Mouse (Mus musculus): Measurements from ENCODE around the gene Lag3. TPM values are rescaled to one million over a fixed set of nuclear protein-coding genes. Genes with fewer than 3 reads are reported as not detected.
"Not testable (repeated sequence)": the region's sequence is repeated elsewhere in the genome, so short reads cannot be mapped to it uniquely, and the experiment has no call there.

Gene Lag3
- polyA plus RNA-seq, 1 experiment from 2014 or later = 2.9 TPM

DNA sequence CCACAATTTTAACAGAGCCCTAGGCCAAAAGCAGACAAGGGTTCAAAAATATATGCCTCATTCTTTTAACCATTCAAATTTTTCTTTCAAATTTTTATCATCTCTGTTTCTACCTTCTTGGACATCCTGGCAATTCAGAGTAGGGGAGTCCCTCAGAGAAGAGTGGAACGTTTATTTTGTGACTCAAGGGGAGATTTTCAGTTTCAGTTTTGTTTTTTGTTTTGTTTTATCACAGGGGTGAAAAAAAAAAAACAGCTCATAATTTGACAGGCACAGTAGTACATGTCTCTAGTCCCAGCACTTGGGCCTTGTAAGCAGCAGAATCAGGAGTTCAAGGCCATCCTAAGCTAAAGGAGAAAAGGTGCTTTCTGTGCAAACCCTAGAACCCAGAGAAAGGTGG is 3.7 kb downstream of the Lag3 start:
- Histone ChIP-seq H3K9ac (no peak overlapping the region), H3K36me3 (peaks cover 4% of the 10 kb centered on the region; the same call in 1 of the 2 replicates), H3K9me3 (no peaks in the 10 kb centered on the region), H3K27me3 (peaks cover 17% of the 10 kb centered on the region), H3K4me3 (no peak overlapping the region), H3K27ac (no peak overlapping the region), H3K4me1 (peaks cover 35% of the 10 kb centered on the region), H3K4me2 (no peak overlapping the region)
- WGBS = 81% methylated on average over 1 of the region's 1 CpGs
- no peak for ATAC-seq (ENCODE audit: insufficient number of reproducible peaks, insufficient read depth, low FRiP score, low TSS enrichment, low read depth)

DNA sequence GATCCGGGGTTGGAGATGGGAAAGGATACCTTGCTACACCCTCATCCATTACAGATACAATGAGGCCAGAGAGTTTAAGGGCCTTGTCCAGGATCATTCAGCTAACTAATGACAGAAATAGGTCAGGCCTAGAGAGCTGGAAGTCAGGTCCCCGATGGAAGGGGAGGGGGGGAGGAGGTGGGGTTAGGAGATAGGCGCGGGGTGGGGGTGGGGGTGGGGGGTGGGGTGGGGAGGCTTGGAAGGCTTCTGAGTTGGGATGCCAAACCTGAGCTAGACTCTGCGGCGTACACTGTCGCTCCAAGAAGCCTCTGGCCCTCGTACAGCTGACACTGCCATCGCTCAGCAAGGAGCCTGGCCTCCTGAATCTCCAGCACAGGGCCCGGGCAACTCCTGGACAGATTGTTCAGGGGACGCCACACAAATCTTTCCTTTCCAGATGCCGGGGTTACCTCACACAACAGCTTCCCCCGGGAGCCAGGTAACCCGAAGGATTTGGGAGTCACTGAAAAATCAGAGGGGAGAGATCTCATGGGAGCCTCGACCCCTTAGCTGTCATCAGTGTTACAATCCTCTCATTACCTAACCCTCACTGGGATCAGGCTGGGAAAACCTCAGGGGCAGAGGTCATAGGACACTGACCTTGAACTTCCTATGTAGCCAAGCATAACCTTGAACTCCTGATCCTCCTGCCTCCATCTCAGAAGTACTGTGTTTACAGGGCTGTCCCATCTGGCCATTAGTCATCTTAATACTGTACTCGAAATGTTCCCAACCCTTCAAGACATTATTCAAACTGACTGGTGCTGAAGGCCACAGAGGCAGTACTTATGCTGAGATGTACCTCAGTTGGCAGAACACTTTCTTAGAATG is 6.3 kb downstream of the Lag3 start:
- Histone ChIP-seq H3K4me1 (peaks cover 23% of the 10 kb centered on the region), H3K4me2 (peak overlapping the region; percentile 81), H3K27me3 (peaks cover 9% of the 10 kb centered on the region), H3K27ac (peak overlapping the region; percentile 99), H3K36me3 (no peaks in the 10 kb centered on the region), H3K4me3 (peak overlapping the region; percentile 51), H3K9me3 (no peaks in the 10 kb centered on the region), H3K9ac (peak overlapping the region; percentile 80)
- WGBS = 36% methylated on average over 13 of the region's 16 CpGs
- ATAC-seq (ENCODE audit: insufficient number of reproducible peaks, insufficient read depth, low FRiP score, low TSS enrichment, low read depth) = no peak

DNA sequence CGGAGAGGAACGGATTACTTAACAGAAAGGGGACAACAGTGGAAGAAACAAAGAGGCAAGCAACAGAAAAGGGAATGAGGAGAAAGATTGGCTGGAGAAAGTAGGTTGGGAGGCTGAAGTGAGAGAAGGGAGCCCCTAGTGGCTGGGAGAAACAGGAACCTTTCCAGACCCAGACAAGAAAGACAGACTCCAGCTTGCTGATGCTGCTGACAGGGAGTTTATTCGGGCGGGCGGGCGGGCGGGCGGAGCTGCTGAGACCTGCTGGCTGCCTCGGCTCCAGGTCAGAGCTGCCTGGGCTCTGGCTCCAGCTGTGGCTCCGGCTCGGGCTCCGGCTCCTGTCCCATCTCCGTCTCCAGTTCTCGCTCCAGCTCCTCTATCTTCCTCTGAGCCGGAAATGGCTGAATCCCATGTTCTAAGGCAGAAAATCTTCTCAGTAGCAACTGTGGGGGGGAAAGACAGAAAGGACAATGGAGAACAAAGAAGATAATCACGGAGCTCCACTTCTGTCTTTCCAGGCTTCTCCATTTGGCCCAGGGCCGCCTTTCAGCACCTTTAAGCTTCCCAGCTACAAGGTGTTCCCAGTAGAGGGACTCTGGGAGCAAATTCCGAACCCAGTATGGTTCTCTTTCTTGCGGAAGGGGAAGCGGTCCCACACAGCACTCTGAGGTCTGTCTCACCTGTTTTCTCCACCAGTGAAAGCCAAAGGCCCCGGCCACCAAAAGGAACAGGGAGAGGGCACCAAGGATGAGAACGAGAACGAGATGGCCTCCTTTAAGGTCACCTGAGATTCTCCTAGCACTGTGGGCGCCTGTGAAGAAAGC is 7.1 kb downstream of the Lag3 start:
- H3K27ac ChIP-seq = peak overlapping the region; percentile 99
- H3K9me3 ChIP-seq = no peaks in the 10 kb centered on the region
- 0 out of 2 replicates have a peak, but pooled peaks cover 4% of the 10 kb centered on the region for H3K27me3 ChIP-seq
- peak overlapping the region; percentile 81 for H3K4me2 ChIP-seq
- ATAC-seq (ENCODE audit: insufficient number of reproducible peaks, insufficient read depth, low FRiP score, low TSS enrichment, low read depth) = peak; percentile 71
- WGBS = 7% methylated on average over 24 of the region's 24 CpGs
- H3K4me1 ChIP-seq = peaks cover 16% of the 10 kb centered on the region
- H3K36me3 ChIP-seq = no peaks in the 10 kb centered on the region
- peak overlapping the region; percentile 80 for H3K9ac ChIP-seq
- H3K4me3 ChIP-seq = peak overlapping the region; percentile 51

DNA sequence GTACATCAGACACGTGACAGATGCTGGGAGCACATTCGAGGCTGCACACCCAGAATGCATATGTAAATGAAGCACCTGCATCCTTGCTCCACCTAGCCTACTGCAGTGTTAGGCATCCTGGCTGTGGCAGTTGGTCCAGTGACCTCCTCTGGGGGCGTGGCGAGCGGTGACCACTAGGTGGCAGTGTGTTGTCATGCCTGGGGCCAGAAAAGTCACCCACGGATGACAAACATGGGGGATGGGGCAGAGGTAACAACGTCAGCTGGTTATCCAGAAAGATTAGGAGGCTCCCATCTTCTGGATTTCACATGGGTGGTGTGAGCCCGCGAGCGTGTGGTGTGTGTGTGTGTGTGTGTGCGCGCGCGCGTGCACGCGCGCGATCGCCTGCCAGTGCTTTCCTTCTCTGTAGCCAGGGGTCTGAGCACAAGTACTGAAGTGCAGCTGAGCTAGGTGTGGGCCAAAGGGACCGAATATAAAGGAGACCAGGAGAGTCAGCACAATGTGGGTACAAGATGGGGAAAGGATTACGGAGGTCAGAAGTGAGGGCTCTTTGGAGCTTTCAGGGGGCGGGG is 7.8 kb downstream of the Lag3 start:
- Histone ChIP-seq H3K4me3 (peak overlapping the region; percentile 51), H3K4me2 (peak overlapping the region; percentile 81), H3K9ac (peak overlapping the region; percentile 80), H3K36me3 (no peaks in the 10 kb centered on the region), H3K4me1 (peaks cover 16% of the 10 kb centered on the region), H3K27me3 (no peaks in the 10 kb centered on the region), H3K9me3 (no peaks in the 10 kb centered on the region), H3K27ac (peak overlapping the region; percentile 99)
- WGBS = under 1% methylated on average over 23 of the region's 23 CpGs
- ATAC-seq (ENCODE audit: insufficient number of reproducible peaks, insufficient read depth, low FRiP score, low TSS enrichment, low read depth) = peak; percentile 69

DNA sequence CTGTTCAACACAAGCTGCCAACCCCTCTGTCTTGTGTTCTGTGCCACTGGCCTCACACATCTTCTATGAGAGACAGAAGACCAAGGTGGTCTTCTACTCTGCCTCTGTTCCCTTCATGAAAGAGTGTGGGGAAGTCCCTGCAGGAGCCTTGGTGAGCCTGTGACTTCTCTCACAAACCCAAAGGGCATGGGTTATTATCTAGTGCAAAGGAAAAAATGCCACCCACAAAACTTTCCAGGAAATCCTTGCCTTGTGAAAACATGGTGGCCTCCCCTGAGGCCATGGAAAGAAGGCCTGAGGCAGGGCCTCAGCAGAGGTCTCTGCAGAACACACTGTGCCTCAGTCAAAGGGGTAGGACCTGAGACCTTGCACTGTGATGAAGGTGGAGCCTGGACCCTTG is 9.7 kb downstream of the Lag3 start:
- no peak overlapping the region for H3K4me3 ChIP-seq
- H3K9me3 ChIP-seq = no peaks in the 10 kb centered on the region
- H3K4me2 ChIP-seq = no peak overlapping the region
- no peaks in the 10 kb centered on the region for H3K36me3 ChIP-seq
- no peaks in the 10 kb centered on the region for H3K27me3 ChIP-seq
- no peak for ATAC-seq (ENCODE audit: insufficient number of reproducible peaks, insufficient read depth, low FRiP score, low TSS enrichment, low read depth)
- no peak overlapping the region for H3K27ac ChIP-seq
- peaks cover 16% of the 10 kb centered on the region for H3K4me1 ChIP-seq
- H3K9ac ChIP-seq = no peak overlapping the region

DNA sequence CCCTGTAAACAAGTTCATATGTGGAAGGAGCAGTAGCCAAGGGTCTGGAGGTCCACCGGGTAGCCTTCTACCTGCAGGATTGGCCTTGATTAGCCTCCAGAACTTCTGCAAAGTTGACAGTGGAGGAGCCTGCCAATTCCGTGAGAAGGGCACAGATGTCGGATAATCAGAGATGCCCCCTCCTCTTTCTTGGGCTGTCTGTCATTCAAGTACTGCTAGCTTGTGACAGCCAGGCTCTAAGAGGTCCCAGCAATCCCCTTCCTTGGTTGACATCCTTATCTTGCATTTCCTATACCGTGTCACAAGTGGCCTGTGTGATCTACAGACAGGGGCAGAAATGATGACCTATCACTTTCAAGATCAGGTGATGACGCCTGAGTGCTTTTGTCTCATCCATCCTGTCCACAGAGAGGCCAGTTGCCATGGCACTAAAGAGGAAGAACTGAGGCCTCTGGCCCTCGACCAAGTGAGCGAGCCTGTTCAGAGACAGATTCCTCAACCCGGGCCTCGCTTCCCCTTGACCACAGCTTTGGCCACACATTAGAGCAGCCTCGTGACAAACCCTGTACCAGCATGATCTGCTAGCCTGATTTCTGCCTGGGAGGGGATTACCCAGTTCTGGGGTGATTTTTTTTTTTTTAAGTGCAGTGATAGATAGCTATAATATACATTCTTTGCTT is 10.6 kb downstream of the Lag3 start:
- 66% methylated on average over 10 of the region's 10 CpGs for WGBS
- Histone ChIP-seq H3K9ac (no peak overlapping the region), H3K4me3 (no peak overlapping the region), H3K36me3 (no peaks in the 10 kb centered on the region), H3K27me3 (no peaks in the 10 kb centered on the region), H3K27ac (no peak overlapping the region), H3K9me3 (no peaks in the 10 kb centered on the region), H3K4me1 (peaks cover 16% of the 10 kb centered on the region), H3K4me2 (no peak overlapping the region)
- no peak for ATAC-seq (ENCODE audit: insufficient number of reproducible peaks, insufficient read depth, low FRiP score, low TSS enrichment, low read depth)

DNA sequence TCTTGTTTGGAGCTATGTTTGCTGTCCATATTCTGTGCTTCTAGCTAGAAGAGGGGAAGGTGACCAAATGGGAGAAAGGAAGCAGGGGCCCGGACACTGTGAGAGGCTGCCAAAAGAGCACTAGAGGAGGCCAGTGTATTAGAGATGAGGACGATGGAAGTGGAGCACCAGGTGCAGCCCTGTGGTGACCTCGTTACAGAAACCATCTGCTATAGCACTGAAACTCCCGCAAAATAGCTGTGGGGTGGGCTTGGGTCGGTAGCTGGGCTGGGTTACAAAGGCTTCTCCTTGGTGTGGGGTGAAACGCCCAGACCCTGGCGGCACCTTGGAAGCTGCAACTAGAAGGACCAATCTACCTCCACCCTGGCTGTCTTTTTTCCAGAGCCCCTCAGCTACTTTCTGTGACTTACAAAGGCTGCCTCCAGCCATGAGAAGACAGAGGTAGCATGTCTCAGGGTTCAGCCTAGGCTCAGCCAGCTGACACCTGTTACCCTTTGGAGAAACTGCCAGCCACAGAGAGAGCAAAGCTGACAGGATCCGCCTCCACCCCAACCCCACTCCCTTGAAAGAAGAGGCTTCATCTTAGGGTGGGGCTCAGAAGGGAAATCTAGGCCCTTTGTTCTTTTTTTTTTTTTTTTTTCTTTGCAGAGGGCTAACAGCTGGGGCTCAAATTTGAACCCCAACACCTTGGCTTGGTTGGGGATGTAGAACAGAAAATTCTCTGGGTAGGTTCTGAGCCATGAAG is 11.3 kb downstream of the Lag3 start:
- H3K9ac ChIP-seq = no peak overlapping the region
- H3K36me3 ChIP-seq = no peaks in the 10 kb centered on the region
- H3K27me3 ChIP-seq = no peaks in the 10 kb centered on the region
- H3K27ac ChIP-seq = no peak overlapping the region
- WGBS = 60% methylated on average over 8 of the region's 8 CpGs
- ATAC-seq (ENCODE audit: insufficient number of reproducible peaks, insufficient read depth, low FRiP score, low TSS enrichment, low read depth) = no peak
- H3K4me3 ChIP-seq = no peak overlapping the region
- H3K4me2 ChIP-seq = no peak overlapping the region
- peaks cover 13% of the 10 kb centered on the region for H3K4me1 ChIP-seq
- no peaks in the 10 kb centered on the region for H3K9me3 ChIP-seq

DNA sequence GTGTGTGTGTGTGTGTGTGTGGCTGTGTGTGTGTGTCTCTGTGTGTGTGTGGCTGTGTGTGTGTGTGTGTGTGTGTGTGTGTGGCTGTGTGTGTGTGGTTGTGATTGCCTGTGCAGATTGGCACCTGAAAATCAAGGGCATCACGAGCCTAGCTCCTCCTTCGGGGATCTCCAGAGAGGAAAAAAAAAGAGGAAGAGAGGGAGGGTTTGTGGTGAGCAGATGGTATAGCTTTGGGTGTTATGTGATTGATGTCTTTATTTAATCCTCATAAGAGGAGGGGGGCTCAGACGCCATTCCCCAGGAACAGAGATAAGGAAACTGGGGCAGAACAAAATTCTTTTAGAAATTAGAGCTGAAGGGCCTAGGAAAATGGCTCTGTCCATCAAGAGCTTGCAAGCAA is 13.1 kb downstream of the Lag3 start:
- Histone ChIP-seq H3K9me3 (no peaks in the 10 kb centered on the region), H3K4me3 (no peak overlapping the region), H3K36me3 (no peaks in the 10 kb centered on the region), H3K9ac (no peak overlapping the region), H3K27ac (no peak overlapping the region), H3K4me1 (peaks cover 1% of the 10 kb centered on the region), H3K4me2 (no peak overlapping the region), H3K27me3 (no peaks in the 10 kb centered on the region)
- 43% methylated on average over 3 of the region's 3 CpGs for WGBS
- ATAC-seq (ENCODE audit: insufficient number of reproducible peaks, insufficient read depth, low FRiP score, low TSS enrichment, low read depth) = no peak

DNA sequence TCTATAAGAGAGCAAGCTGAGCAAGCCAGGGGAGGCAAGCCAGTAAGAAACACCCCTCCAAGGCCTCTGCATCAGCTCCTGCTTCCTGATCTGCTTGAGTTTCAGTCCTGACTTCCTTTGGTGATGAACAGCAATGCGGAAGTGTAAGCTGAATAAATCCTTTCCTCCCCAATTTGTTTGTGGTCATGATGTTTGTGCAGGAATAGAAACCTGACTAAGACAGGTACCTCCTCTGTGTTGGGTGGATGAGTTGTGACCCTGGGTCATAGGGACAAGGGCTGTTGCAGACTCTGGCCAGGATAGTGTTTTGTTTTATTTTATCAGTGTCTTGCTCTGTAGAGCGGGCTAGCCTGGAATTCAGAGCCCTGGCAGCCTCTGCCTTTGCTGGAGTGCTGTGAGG is 17.4 kb downstream of the Lag3 start:
- H3K4me3 ChIP-seq; ATAC-seq (ENCODE audit: insufficient number of reproducible peaks, insufficient read depth, low FRiP score, low TSS enrichment, low read depth); H3K9ac ChIP-seq; H3K4me1 ChIP-seq; H3K27ac ChIP-seq; H3K9me3 ChIP-seq; H3K4me2 ChIP-seq; H3K27me3 ChIP-seq; H3K36me3 ChIP-seq: not testable (repeated sequence)
- 89% methylated on average over 2 of the region's 2 CpGs for WGBS

DNA sequence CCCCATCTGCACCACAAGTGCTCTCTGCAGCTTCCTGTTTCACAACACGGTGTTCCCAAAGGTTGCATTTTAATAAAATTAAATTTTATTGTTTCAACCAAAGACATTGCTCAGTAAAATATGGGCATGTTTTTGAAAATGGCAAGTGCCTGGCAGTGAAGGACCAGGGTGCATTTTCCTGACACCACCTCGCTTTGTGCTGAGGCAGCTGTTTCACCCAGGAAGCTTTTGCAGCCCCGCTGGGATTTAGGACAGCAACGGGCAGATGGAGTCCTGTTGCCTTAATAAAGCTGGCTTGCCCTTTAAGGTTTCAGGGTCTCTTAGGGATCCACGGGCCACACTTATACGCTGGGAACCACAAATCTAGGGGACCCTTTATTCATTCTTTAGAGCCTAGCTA is 20.5 kb downstream of the Lag3 start:
- Histone ChIP-seq H3K27ac (no peak overlapping the region), H3K9ac (no peak overlapping the region), H3K27me3 (no peaks in the 10 kb centered on the region), H3K36me3 (no peaks in the 10 kb centered on the region), H3K4me3 (no peak overlapping the region), H3K4me1 (no peaks in the 10 kb centered on the region), H3K4me2 (no peak overlapping the region), H3K9me3 (no peaks in the 10 kb centered on the region)
- WGBS = 65% methylated on average over 6 of the region's 6 CpGs
- ATAC-seq (ENCODE audit: insufficient number of reproducible peaks, insufficient read depth, low FRiP score, low TSS enrichment, low read depth) = no peak

All from embryonic facial prominence, embryonic 13.5 days (tissue).